Mouse (Mus musculus): ENCODE measurements around the gene Exog. TPM values are rescaled to one million over a fixed set of nuclear protein-coding genes. Genes with fewer than 3 reads are reported as not detected.

The Exog gene
- polyA plus RNA-seq, 1 experiment, result 0.06 TPM

GRCm38 (mm10) chr9:119512993-119513392 is 68.2 kb downstream of the Exog start:
- Histone ChIP-seq H3K4me1 (ENCODE audit: control insufficient read depth) (no peaks in the 10 kb centered on the region), H3K27me3 (ENCODE audit: control insufficient read depth) (no peaks in the 10 kb centered on the region), H3K4me3 (replicated peaks) (no peak overlapping the region), H3K9me3 (ENCODE audit: control insufficient read depth, low read length) (no peaks in the 10 kb centered on the region), H3K36me3 (ENCODE audit: control insufficient read depth) (no peaks in the 10 kb centered on the region)
- TF ChIP-seq GATA1 (IDR thresholded peaks at IDR 0.05; ENCODE audit: low read length), result no peak
- TF ChIP-seq TAL1 (IDR thresholded peaks at IDR 0.05; ENCODE audit: low read length), result no peak

- Histone ChIP-seq H3K9me3 (ENCODE audit: control insufficient read depth, low read length) (no peaks in the 10 kb centered on the region), H3K4me3 (replicated peaks) (no peak overlapping the region), H3K27me3 (ENCODE audit: control insufficient read depth) (no peaks in the 10 kb centered on the region), H3K36me3 (ENCODE audit: control insufficient read depth) (no peaks in the 10 kb centered on the region), H3K4me1 (ENCODE audit: control insufficient read depth) (no peaks in the 10 kb centered on the region)
- no peak for TF ChIP-seq TAL1 (IDR thresholded peaks at IDR 0.05; ENCODE audit: low read length)
- TF ChIP-seq GATA1 (IDR thresholded peaks at IDR 0.05; ENCODE audit: low read length), result no peak
Measured at GRCm38 (mm10) chr9:119513816-119514215, 69.1 kb downstream of the Exog start.

DNA sequence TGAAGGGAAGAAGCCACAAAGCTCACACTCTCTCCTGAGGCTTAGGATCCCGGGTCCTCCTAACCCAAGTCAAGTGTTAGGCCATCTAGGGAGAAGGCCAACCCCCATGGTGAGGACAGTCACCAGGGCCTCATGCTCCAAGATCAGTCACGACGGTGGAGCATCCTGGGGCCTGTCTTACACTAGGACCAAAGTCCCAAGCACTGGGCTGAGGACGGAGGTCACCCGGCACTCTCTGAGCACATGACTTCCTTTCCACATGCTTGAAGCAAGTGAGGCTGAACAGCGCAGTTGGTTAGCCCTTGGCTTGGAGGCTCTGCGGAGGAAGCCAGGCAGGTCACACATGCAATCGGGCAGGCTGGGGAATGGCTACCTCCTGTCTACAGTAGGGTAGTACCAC is 70.2 kb downstream of the Exog start:
- no peaks in the 10 kb centered on the region for H3K36me3 ChIP-seq (ENCODE audit: control insufficient read depth)
- no peaks in the 10 kb centered on the region for H3K9me3 ChIP-seq (ENCODE audit: control insufficient read depth, low read length)
- TF ChIP-seq GATA1 (IDR thresholded peaks at IDR 0.05; ENCODE audit: low read length), result no peak
- no peak for TF ChIP-seq TAL1 (IDR thresholded peaks at IDR 0.05; ENCODE audit: low read length)
- no peaks in the 10 kb centered on the region for H3K4me1 ChIP-seq (ENCODE audit: control insufficient read depth)
- no peaks in the 10 kb centered on the region for H3K27me3 ChIP-seq (ENCODE audit: control insufficient read depth)
- no peak overlapping the region for H3K4me3 ChIP-seq (replicated peaks)

Other genes with a start within 250 kb of the Exog start
- not detected in 2 replicates for gene Slc22a13, start 235.8 kb upstream of the Exog start, polyA plus RNA-seq (2012)
- 0.87 and 0.88 TPM in 2 replicates for gene Oxsr1, start 122.5 kb upstream of the Exog start, polyA plus RNA-seq (2012)
- gene Acaa1a, start 105.3 kb upstream of the Exog start, polyA plus RNA-seq (2012), result 0.79 and 1.7 TPM in 2 replicates
- 0.63 and 1.7 TPM in 2 replicates for gene Myd88, start 103.5 kb upstream of the Exog start, polyA plus RNA-seq (2012)
- 0.01 and 0.17 TPM in 2 replicates for gene Xylb, start 87.6 kb upstream of the Exog start, polyA plus RNA-seq (2012)
- not detected in 2 replicates for gene Slc22a14, start 79.4 kb upstream of the Exog start, polyA plus RNA-seq (2012)
- gene Acvr2b, start 42.8 kb upstream of the Exog start, polyA plus RNA-seq (2012), result 0.02 TPM in 1 of 2 replicates, not detected in the other
- gene Scn5a, start 134.1 kb downstream of the Exog start, polyA plus RNA-seq (2012), result not detected in 2 replicates

Data from erythroblast, embryonic 14.5 days (primary cell).